Mouse (Mus musculus): Measurements from ENCODE around the gene Adamts12.
A peak's percentile ranks its signal among the peaks of the same experiment; 100 is the strongest.

Gene Adamts12

GRCm38 (mm10) chr15:11292246-11292645 lies 227.7 kb downstream of the Adamts12 start:
- no peak for DNase-seq (ENCODE audit: low spot score in 2 of 2)

- DNase-seq (ENCODE audit: low spot score in 2 of 2): no peak
Observed at GRCm38 (mm10) chr15:11295016-11295415, 230.4 kb downstream of the Adamts12 start.

- no peak for DNase-seq (ENCODE audit: low spot score in 2 of 2)
Observed at GRCm38 (mm10) chr15:11297960-11298359, 233.4 kb downstream of the Adamts12 start.

GRCm38 (mm10) chr15:11317077-11317476 lies 252.5 kb downstream of the Adamts12 start:
- no peak for DNase-seq (ENCODE audit: low spot score in 2 of 2)

GRCm38 (mm10) chr15:11320481-11320880 lies 255.9 kb downstream of the Adamts12 start:
- peak in 1 of 2 experiments; percentile 54 for DNase-seq (ENCODE audit: low spot score in 2 of 2)

- peak in 1 of 2 experiments; percentile 9 for DNase-seq (ENCODE audit: low spot score in 2 of 2)
Observed at GRCm38 (mm10) chr15:11339467-11340180, 275.0 kb downstream of the Adamts12 start.

- DNase-seq (ENCODE audit: low spot score in 2 of 2): no peak
Observed at GRCm38 (mm10) chr15:11355865-11356264, 291.3 kb downstream of the Adamts12 start.

GRCm38 (mm10) chr15:11357501-11357900 lies 292.9 kb downstream of the Adamts12 start:
- DNase-seq (ENCODE audit: low spot score in 2 of 2): no peak

GRCm38 (mm10) chr15:11360888-11361287 lies 296.3 kb downstream of the Adamts12 start:
- no peak for DNase-seq (ENCODE audit: low spot score in 2 of 2)

- no peak for DNase-seq (ENCODE audit: low spot score in 2 of 2)
Observed at GRCm38 (mm10) chr15:11361824-11362223, 297.2 kb downstream of the Adamts12 start.

- no peak for DNase-seq (ENCODE audit: low spot score in 2 of 2)
Observed at GRCm38 (mm10) chr15:11364112-11364511, 299.5 kb downstream of the Adamts12 start.

- peak; percentile 13 to 69 for DNase-seq (ENCODE audit: low spot score in 2 of 2)
Observed at GRCm38 (mm10) chr15:11364795-11365194, 300.2 kb downstream of the Adamts12 start.

GRCm38 (mm10) chr15:11369572-11369971 lies 305.0 kb downstream of the Adamts12 start:
- no peak for DNase-seq (ENCODE audit: low spot score in 2 of 2)

- DNase-seq (ENCODE audit: low spot score in 2 of 2): no peak
Observed at GRCm38 (mm10) chr15:11370477-11371085, 306.0 kb downstream of the Adamts12 start.

- DNase-seq (ENCODE audit: low spot score in 2 of 2): no peak
Observed at GRCm38 (mm10) chr15:11379431-11380086, 315.0 kb downstream of the Adamts12 start.

- peak in 1 of 2 experiments; percentile 12 for DNase-seq (ENCODE audit: low spot score in 2 of 2)
Observed at GRCm38 (mm10) chr15:11380087-11380530, 315.5 kb downstream of the Adamts12 start.

- no peak for DNase-seq (ENCODE audit: low spot score in 2 of 2)
Observed at GRCm38 (mm10) chr15:11380616-11381015, 316.0 kb downstream of the Adamts12 start.

- no peak for DNase-seq (ENCODE audit: low spot score in 2 of 2)
Observed at GRCm38 (mm10) chr15:11382585-11382984, 318.0 kb downstream of the Adamts12 start.

GRCm38 (mm10) chr15:11383796-11384195 lies 319.2 kb downstream of the Adamts12 start:
- DNase-seq (ENCODE audit: low spot score in 2 of 2): no peak

GRCm38 (mm10) chr15:11392903-11393302 lies 328.3 kb downstream of the Adamts12 start:
- no peak for DNase-seq (ENCODE audit: low spot score in 2 of 2)

- no peak for DNase-seq (ENCODE audit: low spot score in 2 of 2)
Observed at GRCm38 (mm10) chr15:11396421-11396820, 331.8 kb downstream of the Adamts12 start.

All from left cerebral cortex, adult 9 months (tissue).